Mouse (Mus musculus): ENCODE results near the gene Gpr108.

The Gpr108 gene

DNA sequence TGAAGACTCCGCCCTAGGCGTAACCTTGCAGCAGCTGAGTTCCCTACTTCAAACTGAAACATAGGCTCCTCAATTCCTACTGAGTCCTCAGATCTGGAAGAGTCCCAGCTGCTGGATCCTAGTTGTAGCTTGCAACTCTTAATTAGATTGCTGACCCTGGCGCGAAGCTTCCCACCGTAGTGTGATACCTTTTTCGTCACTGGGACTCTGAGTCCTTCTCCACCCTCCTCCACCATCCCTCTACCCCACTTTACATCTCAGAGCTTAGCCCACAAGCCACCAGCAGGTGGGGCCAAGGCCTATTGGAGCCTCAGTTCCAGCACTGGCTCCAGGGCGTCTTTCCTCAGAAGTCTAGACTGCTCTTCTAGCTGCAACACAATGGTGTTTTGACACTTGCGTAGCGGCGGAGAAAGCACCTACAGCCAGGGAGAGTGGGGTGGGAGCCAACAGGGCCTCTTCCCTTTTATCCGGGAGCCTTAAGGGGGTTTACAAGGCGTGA is at the start of gene Gpr108:
Gpr108 (minus strand) TSS at position 246 of the 499 bp plus-strand sequence.
- no peak for TF ChIP-seq GATA4 (IDR thresholded peaks at IDR 0.05; ENCODE audit: insufficient replicate concordance, low read length)

DNA sequence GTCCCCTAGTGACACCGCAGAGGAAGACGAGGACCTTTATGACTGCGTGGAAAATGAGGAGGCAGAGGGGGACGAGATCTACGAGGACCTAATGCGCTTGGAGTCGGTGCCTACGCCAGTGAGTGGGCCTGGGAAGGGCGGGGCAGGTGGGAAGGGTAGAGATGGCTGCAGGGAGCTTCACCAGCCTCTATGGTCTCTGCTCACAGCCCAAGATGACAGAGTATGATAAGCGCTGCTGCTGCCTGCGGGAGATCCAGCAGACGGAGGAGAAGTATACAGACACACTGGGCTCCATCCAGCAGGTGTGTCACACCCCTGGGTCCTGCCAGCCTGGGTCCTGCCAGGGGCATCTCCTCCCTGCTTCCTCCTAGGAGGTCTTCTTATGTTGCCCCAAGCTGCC is 48.8 kb upstream of the Gpr108 start:
- TF ChIP-seq GATA4 (IDR thresholded peaks at IDR 0.05; ENCODE audit: insufficient replicate concordance, low read length), result no peak

DNA sequence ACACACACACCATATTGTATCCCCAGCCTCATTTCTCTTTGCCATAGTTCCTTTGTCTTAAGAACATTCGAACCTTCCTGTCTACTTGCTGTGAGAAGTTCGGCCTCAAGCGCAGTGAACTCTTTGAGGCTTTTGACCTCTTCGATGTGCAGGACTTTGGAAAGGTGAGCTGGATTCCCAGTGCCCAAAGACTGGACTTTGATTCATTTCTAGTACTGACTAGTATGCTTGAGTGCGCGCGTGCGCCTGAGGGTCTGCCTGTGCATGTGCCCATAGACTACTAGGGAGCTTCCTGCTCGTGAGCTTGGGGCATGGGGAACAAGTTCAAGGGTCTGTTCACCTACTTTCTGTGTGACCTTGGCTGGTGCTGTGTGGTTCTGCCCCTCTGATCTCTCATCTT is 47.7 kb upstream of the Gpr108 start:
- TF ChIP-seq GATA4 (IDR thresholded peaks at IDR 0.05; ENCODE audit: insufficient replicate concordance, low read length), result no peak

DNA sequence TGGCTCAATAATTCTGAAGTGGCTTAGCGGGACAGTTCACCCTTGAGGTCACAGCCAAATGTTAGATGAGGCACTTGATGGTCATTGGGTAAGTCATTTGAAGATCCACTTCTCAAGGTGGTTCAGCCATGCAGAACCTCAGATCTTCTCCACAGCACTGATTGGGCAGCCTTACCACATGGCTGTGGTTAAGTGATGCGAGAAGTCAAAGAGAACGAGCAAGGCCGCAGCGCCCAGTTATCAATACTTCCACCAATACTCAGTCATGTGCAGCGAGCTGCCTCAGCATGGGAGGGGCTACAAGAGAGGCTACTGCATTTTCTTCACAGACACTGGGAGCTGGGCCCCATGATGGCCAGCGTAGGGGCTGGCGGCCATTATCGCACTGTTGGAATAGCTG is 44.7 kb upstream of the Gpr108 start:
- TF ChIP-seq GATA4 (IDR thresholded peaks at IDR 0.05; ENCODE audit: insufficient replicate concordance, low read length), result no peak

DNA sequence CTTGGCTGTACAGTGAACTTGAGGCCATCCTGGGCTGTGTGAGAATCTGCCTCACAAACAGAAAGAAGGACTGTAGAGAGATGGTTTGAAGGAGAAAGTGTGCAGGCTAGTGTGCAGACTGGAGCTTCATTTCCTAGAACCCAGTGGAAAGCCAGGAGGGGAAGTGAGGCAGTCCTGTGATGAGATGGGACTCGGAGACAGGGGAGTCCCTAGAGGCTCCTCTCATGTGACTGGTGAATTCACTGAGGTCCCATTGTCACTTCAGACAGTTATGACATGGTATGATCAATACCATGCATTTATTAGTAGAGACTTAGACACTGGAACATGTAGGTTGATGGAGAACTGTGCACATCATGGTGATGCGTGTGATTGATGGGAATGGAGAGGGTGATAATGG is 44.1 kb upstream of the Gpr108 start:
- no peak for TF ChIP-seq GATA4 (IDR thresholded peaks at IDR 0.05; ENCODE audit: insufficient replicate concordance, low read length)

DNA sequence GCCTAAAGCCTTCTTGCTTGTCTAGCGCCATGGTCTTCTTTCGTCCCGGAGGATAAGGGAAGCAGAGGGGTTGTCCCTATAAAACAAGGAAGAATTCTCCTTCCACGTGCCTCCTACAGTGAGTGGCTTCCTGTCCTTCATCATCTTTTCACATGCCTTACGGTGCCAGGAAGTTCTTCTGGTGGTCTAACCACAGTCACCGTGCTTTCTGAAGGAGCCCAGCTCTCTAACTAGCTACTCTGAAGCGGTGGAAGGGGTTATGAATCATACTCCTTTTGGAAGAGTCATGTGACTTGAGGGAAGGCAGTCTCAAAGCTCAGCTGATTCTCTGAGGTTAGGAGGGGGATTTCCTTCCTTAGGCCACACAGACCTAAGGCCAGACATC is 42.4 kb upstream of the Gpr108 start:
- TF ChIP-seq GATA4 (IDR thresholded peaks at IDR 0.05; ENCODE audit: insufficient replicate concordance, low read length), result no peak

DNA sequence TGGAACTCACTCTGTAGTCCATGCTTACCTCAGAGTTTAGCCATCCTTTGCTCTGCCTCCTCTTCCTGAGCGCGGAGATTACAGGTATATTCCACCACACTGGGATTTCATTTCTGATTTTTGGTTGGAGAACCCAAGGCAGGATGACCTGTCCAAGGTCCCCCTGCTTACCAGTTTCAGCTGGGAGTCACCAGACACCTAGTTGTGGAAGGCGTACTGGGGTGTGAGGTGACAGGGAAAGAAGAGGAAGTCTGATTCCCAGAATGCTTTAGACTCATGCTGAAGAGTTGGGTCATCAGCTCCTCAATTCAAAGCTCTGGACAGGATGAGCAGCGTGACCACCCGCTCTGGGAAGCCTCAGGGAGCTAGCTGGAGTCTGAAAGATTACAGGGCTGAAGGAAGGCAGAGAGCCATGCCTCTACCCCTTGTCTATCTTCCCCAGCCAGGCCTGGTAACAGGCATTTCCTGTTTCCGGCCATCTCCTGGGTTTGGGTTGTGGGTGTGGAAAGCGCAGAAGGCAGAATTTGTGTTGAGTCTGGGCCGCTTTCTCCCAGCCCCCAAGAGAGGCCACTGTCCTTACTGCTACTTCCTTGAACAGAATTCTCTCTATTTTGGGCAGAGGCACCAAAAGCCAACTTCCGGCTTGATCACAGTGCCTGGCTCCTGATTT is 41.9 kb upstream of the Gpr108 start:
- TF ChIP-seq GATA4 (IDR thresholded peaks at IDR 0.05; ENCODE audit: insufficient replicate concordance, low read length), result no peak

DNA sequence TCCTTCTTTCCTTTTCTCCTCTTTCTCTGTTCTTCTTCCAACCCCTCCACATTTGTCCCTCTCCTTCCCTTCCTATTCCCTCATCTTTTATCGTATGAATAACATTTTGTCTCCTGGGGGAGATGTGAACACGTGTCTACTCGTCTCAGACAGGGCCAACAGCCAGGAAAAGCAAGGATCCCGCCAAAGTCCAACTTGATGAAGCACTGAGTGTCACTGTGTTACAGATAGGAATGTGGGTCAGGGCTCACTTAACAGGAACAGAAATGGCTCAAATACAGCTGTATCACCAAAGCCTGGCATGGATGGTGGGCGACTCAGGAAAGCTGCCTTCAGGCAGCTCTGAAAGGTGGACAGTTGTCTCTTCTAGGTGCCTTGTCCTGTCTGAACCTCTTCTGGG is 41.0 kb upstream of the Gpr108 start:
- no peak for TF ChIP-seq GATA4 (IDR thresholded peaks at IDR 0.05; ENCODE audit: insufficient replicate concordance, low read length)

DNA sequence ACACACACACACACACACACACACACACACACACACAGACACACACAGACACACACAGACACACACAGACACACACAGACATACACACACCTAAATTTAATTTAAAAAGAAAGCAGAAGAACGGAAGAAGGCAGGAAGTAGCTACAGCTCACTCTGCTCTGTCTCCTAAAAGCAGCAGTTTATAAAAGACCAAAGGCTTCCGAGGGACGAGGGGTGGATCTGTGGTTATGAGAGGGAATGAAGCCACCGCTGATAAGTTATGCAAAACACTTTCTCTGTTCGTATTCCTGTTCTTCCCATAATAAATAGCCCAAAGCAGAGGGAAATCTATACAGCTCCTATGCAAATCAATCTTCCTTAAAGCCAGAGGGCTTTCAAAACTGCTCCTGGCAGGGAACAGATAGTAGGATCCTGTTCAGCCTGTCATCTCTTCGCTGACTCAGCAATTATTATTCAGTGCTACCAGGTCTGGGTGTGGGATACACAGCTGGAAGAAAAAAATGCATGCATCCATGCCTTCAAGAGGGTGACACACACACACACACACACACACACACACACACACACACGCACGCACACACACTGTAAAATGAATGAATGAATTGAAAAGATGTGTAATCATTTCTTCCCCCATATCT is 38.6 kb upstream of the Gpr108 start:
- TF ChIP-seq GATA4 (IDR thresholded peaks at IDR 0.05; ENCODE audit: insufficient replicate concordance, low read length), result no peak

DNA sequence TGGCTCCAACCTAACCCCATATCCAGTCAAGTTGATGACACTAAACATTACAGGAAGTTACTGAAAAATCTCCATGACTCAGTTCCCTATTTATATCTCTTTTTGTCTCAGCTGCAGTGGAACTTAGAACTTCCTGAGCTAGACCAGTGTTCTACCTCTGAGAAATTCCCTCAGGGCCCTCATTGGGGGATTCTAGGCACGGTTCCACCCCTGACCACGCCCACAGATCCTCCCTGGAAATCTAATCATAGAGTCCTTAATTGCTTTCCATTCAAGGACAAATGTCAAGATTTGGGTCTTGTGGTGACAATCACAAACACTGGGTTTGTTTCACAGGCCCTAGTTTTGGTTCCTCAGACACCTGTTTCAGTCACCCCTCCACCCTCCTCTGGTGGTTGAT is 36.8 kb upstream of the Gpr108 start:
- no peak for TF ChIP-seq GATA4 (IDR thresholded peaks at IDR 0.05; ENCODE audit: insufficient replicate concordance, low read length)

DNA sequence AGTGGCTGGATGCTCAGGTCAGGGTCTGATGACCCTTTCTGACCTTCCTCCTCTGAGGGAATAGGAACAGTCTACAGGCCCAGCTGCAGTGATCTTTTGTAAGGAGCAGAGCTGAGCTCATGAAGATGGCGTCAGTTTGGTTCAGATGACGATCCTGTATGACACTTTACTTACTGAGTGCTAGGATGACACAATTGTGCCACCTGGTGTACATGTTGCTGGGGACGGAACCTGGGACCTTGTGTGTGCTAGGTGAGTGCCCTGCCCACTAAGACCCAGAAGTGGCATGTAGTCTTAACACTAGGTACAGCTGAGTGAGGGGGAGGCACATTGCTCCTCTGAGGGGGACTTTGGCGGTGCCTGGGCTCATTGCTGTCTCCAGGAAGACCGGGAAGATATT is 35.7 kb upstream of the Gpr108 start:
- TF ChIP-seq GATA4 (IDR thresholded peaks at IDR 0.05; ENCODE audit: insufficient replicate concordance, low read length), result no peak

DNA sequence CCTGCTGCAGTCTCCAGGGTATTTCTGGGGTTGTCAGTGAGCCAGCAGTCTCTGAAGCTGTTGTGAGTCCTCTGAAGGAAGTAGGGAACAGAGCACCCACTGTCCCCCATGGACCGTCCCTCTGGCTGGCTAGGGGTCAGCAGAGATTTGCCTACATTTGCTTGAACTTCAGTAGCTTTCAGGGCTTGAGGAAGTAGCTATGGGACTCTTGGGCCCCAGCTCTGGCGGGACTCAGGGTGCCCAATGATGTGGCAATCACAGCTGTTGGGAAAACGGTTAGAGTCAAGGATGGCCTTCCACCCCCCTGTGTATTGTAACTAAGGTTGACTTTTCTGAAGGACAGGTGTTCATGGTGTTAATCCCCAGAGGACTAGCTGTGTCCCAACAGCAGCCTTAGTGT is 32.2 kb upstream of the Gpr108 start:
- TF ChIP-seq GATA4 (IDR thresholded peaks at IDR 0.05; ENCODE audit: insufficient replicate concordance, low read length), result no peak

DNA sequence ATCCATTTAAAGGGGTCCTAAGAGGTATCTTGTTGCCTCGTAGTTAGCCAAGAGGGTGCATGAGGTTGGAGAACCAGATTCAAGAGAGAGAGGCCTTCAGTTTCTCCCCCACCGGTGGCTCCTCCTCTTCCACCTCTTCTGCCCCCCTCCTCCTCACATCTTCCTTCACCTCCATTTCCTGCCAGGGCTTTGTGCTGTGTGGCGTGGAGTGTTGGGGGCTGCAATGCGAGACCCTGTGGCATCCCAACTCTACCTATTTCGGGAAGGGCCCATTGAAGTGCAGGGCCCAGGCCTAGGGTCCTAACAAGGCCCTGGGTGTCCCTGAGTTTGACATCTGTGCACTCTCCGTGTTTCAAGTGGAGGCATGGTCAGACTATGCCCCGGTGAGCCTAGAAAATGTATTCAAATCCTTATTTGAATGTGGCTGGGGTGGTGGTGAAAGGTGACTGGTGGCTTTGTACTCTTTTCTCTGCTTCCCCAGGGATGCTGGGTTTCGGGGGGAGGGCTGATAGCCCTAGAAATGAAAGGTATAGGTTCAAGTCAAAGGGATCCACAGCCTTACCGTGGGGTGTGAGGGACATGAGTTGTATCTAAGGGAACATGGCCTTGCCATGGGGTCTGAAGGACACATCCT is 31.5 kb upstream of the Gpr108 start:
- TF ChIP-seq GATA4 (IDR thresholded peaks at IDR 0.05; ENCODE audit: insufficient replicate concordance, low read length), result no peak

DNA sequence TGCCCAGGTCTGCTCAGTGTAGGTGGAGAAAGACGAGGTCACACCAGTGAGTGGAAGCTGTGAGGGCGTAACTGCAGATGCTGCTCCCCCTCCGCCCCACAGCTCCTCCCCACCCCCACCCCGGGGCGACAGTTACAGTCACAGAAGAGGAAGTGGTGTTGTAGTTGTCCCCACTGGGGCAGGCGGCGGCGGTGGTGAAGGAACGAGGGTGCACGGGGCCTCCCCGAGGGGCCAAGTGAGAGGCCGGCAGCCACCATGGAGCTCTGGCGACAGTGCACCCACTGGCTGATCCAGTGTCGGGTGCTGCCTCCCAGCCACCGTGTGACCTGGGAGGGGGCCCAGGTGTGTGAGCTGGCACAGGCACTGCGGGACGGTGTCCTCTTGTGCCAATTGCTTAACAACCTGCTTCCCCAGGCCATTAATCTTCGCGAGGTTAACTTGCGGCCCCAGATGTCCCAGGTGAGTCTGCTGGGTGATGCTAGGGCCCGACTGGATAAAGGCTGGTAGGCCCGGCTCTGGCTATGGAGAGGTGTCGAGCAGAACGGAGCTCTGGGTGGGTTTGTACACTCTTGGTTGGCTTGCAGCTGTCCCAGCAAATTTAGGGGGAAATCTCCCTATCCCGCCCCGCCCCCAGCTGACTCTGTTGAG is 30.8 kb upstream of the Gpr108 start, which contains the start of gene Vav1:
Vav1 (plus strand) TSS at position 158 of the 648 bp plus-strand sequence.
- no peak for TF ChIP-seq GATA4 (IDR thresholded peaks at IDR 0.05; ENCODE audit: insufficient replicate concordance, low read length)

DNA sequence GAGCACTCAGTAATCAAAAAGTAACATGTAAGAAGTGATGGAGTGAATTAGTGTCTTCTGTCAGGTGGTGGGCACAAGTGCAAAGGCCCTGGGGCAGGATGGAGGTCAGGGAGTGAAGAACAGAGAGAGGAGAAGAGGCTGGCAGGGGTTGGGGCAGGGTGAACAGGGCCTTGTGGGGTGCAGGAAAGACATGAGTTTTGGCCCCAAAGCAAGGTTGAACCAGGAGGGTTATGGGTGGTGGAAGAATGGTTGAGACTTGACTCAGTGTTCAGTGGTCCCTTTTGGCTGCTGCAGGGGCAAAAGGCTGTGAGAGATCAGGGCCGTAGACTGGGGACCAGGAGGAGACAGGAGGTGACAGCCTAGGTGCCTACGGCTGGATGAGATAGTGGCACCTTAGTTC is 30.3 kb upstream of the Gpr108 start:
- TF ChIP-seq GATA4 (IDR thresholded peaks at IDR 0.05; ENCODE audit: insufficient replicate concordance, low read length), result no peak

DNA sequence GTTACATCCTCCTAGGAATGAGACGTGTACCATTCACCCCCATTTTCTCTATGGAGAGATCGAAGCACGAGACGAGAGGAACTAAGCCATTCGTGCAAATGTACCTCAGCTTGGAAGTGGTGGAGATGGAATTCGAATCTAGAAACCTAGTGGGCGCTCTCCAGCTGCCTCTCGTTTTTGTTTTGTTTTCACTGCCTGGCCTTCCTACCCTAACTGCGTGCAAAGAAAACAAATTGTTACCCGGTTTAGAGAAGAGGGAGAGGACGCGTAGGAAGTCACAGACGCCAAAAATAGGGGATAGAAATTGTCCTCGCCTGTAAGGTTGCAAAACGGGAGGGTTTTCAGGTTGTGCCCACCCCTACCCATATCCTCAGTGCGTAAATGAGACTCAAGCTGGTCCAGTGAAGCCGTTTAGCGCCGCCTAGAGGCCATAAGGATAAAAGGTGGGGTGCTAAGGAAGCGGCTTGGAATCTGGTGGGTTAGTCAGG is 28.4 kb upstream of the Gpr108 start:
- no peak for TF ChIP-seq GATA4 (IDR thresholded peaks at IDR 0.05; ENCODE audit: insufficient replicate concordance, low read length)

All from liver, adult (tissue).